Mouse (Mus musculus): ENCODE results near the gene Gramd4.

Gramd4 gene

GRCm38 (mm10) chr15:86074171-86074937 lies 16.9 kb downstream of the Gramd4 start:
- DNase-seq, result no peak

GRCm38 (mm10) chr15:86075305-86076047 lies 18.0 kb downstream of the Gramd4 start:
- DNase-seq, result no peak

- no peak for DNase-seq
Measured at GRCm38 (mm10) chr15:86076048-86076315, 18.5 kb downstream of the Gramd4 start.

GRCm38 (mm10) chr15:86076378-86076777 lies 18.9 kb downstream of the Gramd4 start:
- DNase-seq, result no peak

GRCm38 (mm10) chr15:86077934-86078333 lies 20.4 kb downstream of the Gramd4 start:
- DNase-seq, result no peak

- DNase-seq, result no peak
Measured at GRCm38 (mm10) chr15:86078481-86079216, 21.2 kb downstream of the Gramd4 start.

- DNase-seq, result no peak
Measured at GRCm38 (mm10) chr15:86079467-86079866, 22.0 kb downstream of the Gramd4 start.

GRCm38 (mm10) chr15:86079876-86080275 lies 22.4 kb downstream of the Gramd4 start:
- no peak for DNase-seq

- DNase-seq, result no peak
Measured at GRCm38 (mm10) chr15:86080408-86080807, 22.9 kb downstream of the Gramd4 start.

- DNase-seq, result no peak
Measured at GRCm38 (mm10) chr15:86081654-86082053, 24.2 kb downstream of the Gramd4 start.

GRCm38 (mm10) chr15:86082551-86082961 lies 25.1 kb downstream of the Gramd4 start:
- peak; percentile 83 for DNase-seq

- no peak for DNase-seq
Measured at GRCm38 (mm10) chr15:86083261-86083741, 25.8 kb downstream of the Gramd4 start.

GRCm38 (mm10) chr15:86085301-86086225 lies 28.1 kb downstream of the Gramd4 start:
- DNase-seq, result no peak

GRCm38 (mm10) chr15:86086291-86086706 lies 28.8 kb downstream of the Gramd4 start:
- DNase-seq, result no peak

- no peak for DNase-seq
Measured at GRCm38 (mm10) chr15:86087591-86088149, 30.2 kb downstream of the Gramd4 start.

GRCm38 (mm10) chr15:86088266-86088790 lies 30.8 kb downstream of the Gramd4 start:
- no peak for DNase-seq

GRCm38 (mm10) chr15:86089091-86089744 lies 31.7 kb downstream of the Gramd4 start:
- no peak for DNase-seq

GRCm38 (mm10) chr15:86089991-86090529 lies 32.6 kb downstream of the Gramd4 start:
- no peak for DNase-seq

- no peak for DNase-seq
Measured at GRCm38 (mm10) chr15:86090578-86090977, 33.1 kb downstream of the Gramd4 start.

- no peak for DNase-seq
Measured at GRCm38 (mm10) chr15:86091201-86091997, 33.9 kb downstream of the Gramd4 start.
